Mouse (Mus musculus) adrenal gland, postnatal 25 days (tissue): ENCODE measurements around the gene Ormdl3. TPM values are rescaled to one million over a fixed set of nuclear protein-coding genes. Genes with fewer than 3 reads are reported as not detected.
A peak's percentile ranks its signal among the peaks of the same experiment; 100 is the strongest.
"Not testable (repeated sequence)": the region's sequence is repeated elsewhere in the genome, so short reads cannot be mapped to it uniquely, and the experiment has no call there.

Experiments used
- DNase-seq: peaks from one replicate; pipeline ENCODE4 v3.0.0; 2021; ENCODE audit warnings: mixed read lengths
- long read RNA-seq: library from polyadenylated mRNA; stranded (forward); transcript quantifications from one replicate; pipeline ENCODE4 v2.0.0, GENCODE M21; 2021
- total RNA-seq: library from RNA; stranded (reverse); gene quantifications from 2 replicates; pipeline ENCODE4 v1.2.3, GENCODE M21; 2021

The Ormdl3 gene
- 96.8 and 98.6 TPM in 2 replicates for total RNA-seq
- long read RNA-seq, transcript Ormdl3-201 (4 exons, 2,184 nt) = major isoform, 311 of 368 reads
- long read RNA-seq, partial matches to known transcripts = 9 of 368 reads
- long read RNA-seq, other reads (novel, unspliced or antisense) = 48 of 368 reads

- peak; percentile 99 for DNase-seq
Measured at GRCm38 (mm10) chr11:98586892-98587563, at the start of gene Ormdl3. TSS of gene Ormdl3 (minus strand) at chr11:98587368.

DNA sequence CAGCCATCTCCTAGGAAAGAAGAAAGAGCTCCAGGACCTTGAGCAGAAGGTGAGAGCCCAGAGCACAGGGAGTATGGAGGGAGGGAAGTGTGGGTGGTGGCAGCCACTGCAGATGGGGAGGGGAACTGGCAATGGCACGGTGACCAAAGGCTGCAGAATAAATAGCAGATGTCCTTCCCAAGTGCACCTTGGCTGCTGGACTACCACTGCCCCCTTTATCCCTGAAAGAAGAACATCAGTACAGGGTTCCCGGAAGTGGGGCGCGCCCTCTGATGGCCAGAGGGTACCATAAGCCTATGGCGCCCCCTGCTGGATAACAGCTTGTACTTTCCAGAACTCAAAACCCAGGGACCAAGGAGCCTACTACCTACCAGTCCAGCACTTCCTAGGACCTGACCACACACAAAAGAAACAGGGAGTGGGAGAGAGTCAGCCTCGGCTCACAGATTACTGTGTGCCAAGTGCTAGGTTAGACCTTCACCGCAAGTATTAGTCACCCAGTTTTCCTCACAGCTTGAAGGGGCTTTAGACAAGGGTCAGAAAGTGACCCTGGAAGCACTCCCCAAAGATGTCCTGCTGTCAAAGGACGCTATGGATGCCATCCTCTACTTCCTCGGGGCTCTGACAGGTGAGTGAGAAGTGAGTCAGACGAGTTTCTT, 48.3 kb upstream of the Ormdl3 start:
- peak; percentile 9 for DNase-seq

DNA sequence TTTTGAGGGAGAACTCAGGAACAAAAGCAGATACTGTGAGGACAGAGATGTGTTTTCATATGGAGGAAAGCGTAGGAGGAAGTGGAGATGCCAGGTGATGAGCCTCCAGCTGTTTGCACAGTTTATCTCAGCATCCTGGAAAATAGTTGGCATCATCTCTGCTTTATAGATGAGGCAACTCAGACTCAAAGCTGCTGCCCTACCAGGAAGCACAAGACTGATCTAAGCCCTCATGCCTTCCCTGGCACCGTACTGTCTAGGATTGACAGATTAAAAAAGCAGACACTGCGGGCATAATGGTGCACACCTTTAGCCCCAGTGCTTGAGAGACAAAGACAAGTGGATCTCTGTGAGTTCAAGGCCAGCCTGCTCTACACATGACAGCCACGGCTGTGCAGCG, 43.5 kb upstream of the Ormdl3 start:
- no peak for DNase-seq

DNA sequence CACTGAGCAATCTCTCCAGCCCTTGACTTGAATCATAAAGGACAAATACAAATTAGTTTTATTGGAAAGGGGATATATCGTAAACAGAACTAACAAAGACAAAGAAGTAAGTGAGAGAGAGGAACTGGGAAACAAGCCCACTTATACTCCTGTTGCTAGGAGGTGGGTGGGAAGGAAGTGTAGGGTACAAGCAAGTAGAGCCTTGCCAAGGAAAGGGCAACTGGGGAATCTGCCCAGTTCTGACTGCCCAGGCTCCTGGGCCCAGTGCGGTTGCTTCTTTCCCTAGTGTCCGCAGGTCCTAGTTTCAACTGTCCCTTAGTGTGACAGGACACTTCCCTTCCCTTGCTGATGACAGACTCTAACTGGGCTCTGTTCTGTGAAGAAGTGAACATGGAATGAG, 41.5 kb upstream of the Ormdl3 start:
- no peak for DNase-seq

GRCm38 (mm10) chr11:98625611-98626410, 38.6 kb upstream of the Ormdl3 start, which contains the start of the genes Gm12355 and Gsdma3:
TSS of gene Gm12355 (minus strand) at chr11:98625661.
TSS of gene Gsdma3 (plus strand) at chr11:98626360.
- no peak for DNase-seq

DNA sequence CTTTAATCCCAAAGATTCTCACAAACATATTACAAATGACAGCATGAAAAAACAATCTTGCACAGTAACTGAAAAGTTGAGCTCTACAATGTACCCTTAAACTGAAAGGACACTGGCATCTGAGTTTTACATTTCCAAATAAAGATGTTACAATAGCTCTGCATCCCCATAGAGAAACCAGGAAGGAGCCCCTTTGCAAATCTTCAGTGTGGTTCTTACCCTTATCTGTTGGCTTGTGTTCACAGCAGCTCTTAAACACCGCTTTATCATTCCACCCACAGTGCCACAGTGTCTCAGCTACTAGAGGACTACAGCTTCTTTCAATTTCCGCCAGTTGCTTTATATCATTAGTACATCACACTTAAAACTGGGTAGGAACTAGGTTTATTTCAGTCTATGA, 37.2 kb upstream of the Ormdl3 start:
- not testable (repeated sequence) for DNase-seq

DNA sequence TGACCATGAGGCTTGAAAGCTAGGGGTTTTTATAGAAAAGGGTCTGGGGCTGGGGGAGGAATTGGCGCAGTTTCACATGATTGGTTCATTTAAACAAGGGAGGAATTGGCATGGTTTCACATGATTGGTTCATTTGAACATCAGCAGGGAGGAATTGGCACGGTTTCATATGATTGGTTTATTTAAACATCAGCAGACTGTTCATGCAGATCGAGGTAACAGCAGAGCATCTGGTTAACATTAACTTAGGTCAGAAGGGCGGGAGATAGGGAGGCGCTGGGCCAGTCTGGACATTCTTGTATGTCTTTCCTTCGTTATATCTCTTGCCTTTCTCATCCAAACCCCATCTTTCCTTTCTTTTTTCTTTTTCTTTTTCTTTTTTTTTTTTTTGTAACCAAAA, 36.8 kb upstream of the Ormdl3 start:
- not testable (repeated sequence) for DNase-seq

- DNase-seq = no peak
Measured at GRCm38 (mm10) chr11:98620791-98621190, 33.6 kb upstream of the Ormdl3 start.

- no peak for DNase-seq
Measured at GRCm38 (mm10) chr11:98606763-98607162, 19.6 kb upstream of the Ormdl3 start.

DNA sequence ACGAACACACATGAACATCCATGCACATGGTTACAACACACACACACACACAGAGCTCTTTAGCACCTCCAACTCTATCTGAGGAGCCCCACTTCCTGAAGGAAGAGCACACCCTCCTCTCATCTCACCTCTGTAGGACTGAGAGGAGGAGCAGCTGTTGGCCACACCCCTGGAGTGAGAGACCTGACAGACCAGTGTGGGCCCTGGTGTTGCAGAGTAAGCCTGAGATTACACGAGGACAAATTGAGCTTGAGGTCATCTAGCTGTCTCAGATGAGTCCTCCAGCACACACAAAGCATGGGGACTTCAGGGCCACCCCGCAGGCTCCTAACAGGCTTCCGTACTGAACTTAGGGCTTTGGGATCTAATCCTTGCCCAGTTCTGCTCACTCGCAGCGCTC, 17.7 kb upstream of the Ormdl3 start:
- DNase-seq = not testable (repeated sequence)

DNA sequence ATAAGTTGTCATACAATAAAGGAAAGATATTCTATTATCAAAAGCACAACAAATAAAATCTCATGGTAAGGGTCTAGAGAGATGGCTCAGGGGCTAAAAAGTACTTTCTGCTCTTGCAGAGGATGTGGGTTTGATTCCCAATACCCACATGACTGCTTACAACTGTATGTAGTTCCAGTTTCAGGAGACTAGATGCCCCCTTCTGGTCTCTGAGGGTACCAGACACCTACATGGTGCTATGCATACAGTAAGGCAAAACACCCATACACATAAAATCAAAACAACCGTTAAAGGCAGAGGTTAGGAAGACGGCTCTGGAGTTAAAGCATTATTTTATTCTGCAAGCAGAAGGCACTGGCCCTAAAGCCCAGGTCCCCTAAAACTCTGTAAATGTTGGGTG, 16.8 kb upstream of the Ormdl3 start:
- no peak for DNase-seq

DNA sequence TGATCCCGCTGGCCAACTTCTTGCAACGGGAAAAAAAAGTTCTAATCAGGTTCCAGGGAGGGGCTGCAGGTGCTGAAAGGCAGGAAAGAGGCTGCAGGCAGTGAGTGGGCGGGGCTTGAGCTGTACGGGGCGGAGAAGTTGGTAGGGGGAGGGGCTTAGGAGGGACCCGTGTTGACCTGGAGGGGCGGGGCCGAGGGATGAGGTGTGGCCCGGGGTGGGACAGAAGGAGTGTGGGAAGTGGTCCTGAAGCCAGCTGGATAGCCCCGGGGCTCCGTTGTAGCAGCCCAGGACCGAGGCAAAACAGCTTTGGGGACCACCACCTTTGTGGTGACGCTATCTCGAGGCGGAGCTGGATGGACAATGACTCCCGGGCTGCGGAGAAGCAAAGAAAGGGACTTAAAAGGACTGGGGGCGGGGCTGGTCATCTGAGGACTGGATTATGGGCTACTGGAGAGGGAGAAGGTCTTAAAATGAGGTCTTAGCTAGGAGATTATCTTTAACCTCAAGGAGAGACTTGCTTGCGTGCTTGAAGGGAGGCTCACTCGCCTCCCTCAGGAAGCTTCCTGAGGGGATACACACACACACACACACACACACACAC, 15.0 kb upstream of the Ormdl3 start:
- no peak for DNase-seq

DNA sequence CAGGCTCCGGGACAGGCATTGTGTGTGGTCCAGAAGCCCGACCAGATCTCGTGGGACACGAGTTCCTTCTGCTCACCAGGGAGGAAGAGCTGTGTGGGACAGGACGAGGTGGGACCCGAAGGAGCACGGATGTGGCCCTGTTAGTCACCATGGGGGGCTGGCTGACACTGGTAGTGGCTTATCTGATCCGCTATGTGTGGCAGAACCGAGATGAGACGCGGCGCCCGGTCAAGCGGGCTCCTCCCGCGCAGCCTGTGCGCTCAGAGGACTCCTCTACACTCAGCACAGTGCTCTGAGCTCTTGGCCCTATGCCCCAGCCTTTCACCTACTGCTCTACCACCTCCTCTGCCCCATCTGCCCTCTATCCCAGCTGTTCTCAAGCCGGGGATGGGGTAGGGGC, 12.1 kb upstream of the Ormdl3 start:
- no peak for DNase-seq

GRCm38 (mm10) chr11:98598851-98599290, 11.7 kb upstream of the Ormdl3 start:
- no peak for DNase-seq

DNA sequence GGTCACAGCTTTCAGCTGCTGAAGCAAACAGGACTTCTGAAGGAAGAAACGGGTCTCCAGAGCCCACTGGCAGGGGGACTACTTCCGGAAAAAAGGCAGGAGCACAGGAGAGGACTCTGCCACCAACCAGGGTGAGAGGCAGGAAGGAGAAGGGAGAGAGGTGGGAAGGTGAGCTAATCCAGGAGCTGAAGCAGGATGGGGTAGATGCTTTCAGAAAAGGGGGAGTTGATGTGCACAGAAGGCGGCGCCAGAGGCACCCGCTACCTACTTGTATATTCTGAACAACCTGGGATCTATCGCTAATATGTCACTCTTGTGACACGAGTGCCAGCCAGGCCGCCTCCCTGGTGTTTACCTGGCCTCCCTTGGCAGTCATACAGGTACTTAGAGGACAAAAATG, 10.8 kb upstream of the Ormdl3 start, which contains the start of gene Lrrc3c:
TSS of gene Lrrc3c (plus strand) at position 301 of the 400 bp plus-strand sequence.
- no peak for DNase-seq

DNA sequence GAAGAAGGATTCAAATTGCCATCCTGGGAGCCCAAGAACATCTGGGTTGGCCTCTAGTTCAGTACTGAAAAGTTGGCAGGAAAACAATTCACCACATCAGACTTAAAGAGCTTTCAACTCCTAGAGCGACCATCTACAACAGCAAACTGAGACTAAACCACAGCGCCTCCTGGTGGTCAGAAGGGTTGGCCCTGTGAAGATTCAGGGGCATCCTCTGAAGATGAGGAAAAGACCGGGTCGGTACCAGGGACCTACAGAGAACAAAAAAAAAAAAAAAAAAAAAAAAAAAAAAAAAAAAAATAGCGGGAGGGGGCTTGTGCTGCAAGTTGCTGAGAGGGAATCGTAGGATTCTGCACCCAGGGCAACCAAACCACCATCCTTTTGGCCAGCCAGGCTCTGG, 10.2 kb upstream of the Ormdl3 start:
- DNase-seq = peak; percentile 76

- DNase-seq = no peak
Measured at GRCm38 (mm10) chr11:98595955-98596354, 8.8 kb upstream of the Ormdl3 start.

GRCm38 (mm10) chr11:98595473-98595872, 8.3 kb upstream of the Ormdl3 start:
- no peak for DNase-seq

DNA sequence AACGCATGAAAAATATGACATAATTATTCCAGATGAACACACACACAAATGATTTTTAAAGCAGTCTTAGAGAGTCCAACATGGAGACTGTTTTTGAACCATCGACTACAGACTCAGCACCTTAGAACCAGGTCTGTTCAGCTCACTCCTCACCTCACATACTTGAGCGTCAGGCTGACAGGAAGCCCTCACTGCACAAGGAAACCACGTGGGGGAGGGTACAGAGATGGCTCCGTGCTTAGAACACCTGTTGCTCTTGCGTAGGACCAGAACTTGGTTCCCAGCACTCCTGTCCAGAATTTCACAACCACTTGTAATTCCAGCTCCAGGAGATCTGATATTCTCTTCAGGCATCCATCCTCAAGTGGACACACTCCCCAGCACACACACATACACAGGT, 7.9 kb upstream of the Ormdl3 start:
- DNase-seq = no peak

DNA sequence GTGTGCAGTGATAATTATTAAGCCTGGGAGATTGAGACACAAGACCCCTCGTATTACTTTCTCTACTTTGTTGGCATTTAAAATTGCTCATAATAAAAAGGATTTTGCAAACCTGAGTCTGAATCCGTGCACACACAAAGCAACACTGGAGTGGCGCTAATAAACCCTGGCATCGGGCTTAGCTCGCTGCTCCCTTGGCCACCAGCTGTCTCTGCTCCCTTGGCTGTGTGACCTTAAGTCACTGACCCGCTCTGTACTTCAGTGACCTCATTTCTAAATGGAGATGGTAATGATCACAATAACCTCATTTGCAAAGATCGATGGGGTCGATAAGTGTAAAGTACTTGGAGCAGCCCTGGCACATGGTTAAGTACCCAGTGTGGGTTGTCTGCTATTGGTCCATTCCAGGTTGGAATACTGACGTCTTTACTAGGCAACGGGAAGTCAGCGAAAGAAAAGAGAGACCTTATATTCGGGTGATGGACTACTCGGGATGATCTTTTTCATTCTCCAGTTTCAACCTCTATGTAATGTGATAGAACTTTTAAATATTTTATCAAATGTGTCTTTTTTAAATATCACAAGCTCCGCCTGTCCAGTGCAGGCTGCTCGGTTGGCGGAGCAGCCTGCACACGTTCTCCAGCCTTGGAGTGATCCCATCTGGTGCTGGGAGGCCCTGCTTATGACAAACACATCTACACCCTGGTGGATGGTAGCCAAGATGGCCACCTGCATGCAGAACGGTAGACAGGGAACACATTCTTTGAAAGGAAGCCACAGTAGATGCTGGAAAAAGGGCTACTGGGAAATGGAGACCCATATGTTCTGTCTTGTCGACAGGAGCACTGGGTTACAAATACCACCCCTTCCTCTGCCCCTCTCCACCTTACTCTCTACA, 3.6 kb upstream of the Ormdl3 start:
- no peak for DNase-seq

- DNase-seq = no peak
Measured at GRCm38 (mm10) chr11:98589306-98589705, 2.1 kb upstream of the Ormdl3 start.
